Mouse (Mus musculus) adipose tissue, adult 10 weeks (tissue): ENCODE measurements around the gene Thrsp. TPM values are rescaled to one million over a fixed set of nuclear protein-coding genes. Genes with fewer than 3 reads are reported as not detected.

ENCODE experiments used
- polyA plus RNA-seq: library from polyadenylated mRNA; stranded (reverse); fragments of 350-450 nt; fragmentation: Illumina TruSeq; extraction: RNeasy Lipid Tissue Mini Kit (QIAGEN cat#74804); gene quantifications from one replicate; pipeline ENCODE4 v1.2.3, GENCODE M21; 2014; ENCODE audit warnings: low read depth, low replicate concordance

Thrsp gene
- polyA plus RNA-seq = 389 TPM

DNA sequence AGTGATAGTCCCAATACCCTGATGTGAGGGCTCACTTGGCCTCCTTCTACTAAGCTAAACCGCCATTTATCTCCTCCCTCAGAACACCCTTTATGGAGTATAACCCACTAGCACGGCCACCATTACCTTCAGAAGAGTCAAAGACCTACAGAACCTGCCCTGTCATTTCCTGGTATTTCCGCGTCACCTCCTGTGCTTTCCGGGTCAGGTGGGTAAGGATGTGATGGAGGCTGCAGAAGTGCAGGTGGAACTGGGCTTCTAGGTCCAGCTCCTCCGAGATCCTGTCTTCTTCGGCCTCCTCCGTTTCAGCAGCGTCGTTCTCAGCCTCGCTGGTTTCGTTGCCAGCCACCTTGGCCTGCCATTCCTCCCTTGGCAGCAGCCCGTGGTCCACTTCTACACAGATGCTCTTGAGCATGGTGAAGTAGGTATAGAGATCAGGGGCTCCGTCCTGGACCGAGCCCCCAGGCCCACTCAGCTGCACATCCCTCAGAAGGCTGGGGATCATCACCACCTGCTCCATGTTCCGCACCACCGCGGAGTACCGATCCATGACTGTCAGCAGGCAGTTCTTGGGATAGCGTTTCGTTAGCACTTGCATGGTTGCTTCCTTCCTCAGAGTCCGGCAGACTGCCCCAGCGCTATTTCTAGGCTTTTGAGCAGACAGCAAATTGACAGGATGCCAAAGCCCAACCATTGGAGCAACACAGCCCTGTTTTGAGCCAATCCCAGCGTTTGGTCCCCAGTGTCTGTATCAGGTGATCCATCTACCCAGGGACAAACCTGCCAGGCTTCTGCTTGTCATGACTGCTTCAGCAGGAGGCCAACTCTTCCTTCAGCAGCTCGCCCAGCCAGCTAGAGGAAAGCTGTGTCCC lies at the start of gene Thrsp:
TSS of gene Thrsp (minus strand) at position 825 of the 872 bp plus-strand sequence.

DNA sequence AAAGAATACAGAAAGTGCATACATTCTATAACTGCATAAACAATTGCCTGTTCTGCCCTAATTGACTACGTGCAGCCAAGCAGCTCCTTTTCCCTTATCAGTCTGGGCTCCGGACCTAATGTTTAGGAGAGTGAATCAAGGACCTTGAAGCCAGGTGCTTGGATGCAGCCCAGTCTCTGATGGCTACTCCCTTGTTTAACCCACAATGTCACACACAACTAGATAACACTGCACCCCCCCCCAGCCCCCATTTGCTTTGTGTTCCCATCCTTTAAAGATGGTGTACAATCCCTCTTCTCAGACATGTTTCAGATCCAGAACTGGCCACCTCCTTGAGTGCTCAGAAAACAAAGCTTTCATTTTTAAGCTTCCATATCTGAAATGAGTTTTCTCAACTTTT lies 33.5 kb upstream of the Thrsp start, which contains the start of gene Kctd14:
TSS of gene Kctd14 (plus strand) at position 301 of the 400 bp plus-strand sequence.

GRCm38 (mm10) chr7:97399960-97400715 lies 17.4 kb downstream of the Thrsp start, which contains the start of gene Ndufc2:
Gene Ndufc2 (plus strand): TSS chr7:97400003.

Other genes with a start within 250 kb of the Thrsp start
- 19.3 TPM for gene Usp35, start 85.7 kb downstream of the Thrsp start, polyA plus RNA-seq
- 10.4 TPM for gene Kctd21, start 85.4 kb downstream of the Thrsp start, polyA plus RNA-seq
- gene Alg8, start 46.1 kb downstream of the Thrsp start, polyA plus RNA-seq = 12.8 TPM
- gene Ndufc2, start 17.7 kb downstream of the Thrsp start, polyA plus RNA-seq = 215 TPM
- 8.7 TPM for gene Kctd14, start 33.6 kb upstream of the Thrsp start, polyA plus RNA-seq
- gene Ints4, start 63.2 kb upstream of the Thrsp start, polyA plus RNA-seq = 49.0 TPM
- gene Aamdc, start 161.8 kb upstream of the Thrsp start, polyA plus RNA-seq = 73.6 TPM
- gene Rsf1, start 162.2 kb upstream of the Thrsp start, polyA plus RNA-seq = 10.2 TPM